Mouse (Mus musculus): ENCODE data around the gene Gm11541.
"Not testable (repeated sequence)": the region's sequence is repeated elsewhere in the genome, so short reads cannot be mapped to it uniquely, and the experiment has no call there.

The Gm11541 gene

DNA sequence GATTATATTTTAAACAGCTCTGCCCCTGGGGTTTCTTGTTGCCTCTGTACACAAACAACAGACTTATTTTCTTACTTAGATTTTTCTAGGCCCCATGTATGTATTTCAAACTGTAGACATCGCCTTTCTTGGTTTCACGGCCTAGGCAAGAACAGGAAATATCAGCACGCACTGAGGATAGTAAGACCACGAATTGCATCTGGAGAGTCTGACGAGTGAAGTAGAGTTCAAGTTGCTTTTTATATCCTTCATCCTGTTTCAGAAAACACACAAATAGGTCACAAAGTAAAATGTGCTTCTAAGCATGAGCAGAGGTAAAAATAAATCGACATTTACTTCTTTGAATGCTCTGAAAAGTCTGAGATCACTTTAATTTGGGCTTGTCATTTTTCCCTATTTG, 8.8 kb downstream of the Gm11541 start:
- DNase-seq: no peak

DNA sequence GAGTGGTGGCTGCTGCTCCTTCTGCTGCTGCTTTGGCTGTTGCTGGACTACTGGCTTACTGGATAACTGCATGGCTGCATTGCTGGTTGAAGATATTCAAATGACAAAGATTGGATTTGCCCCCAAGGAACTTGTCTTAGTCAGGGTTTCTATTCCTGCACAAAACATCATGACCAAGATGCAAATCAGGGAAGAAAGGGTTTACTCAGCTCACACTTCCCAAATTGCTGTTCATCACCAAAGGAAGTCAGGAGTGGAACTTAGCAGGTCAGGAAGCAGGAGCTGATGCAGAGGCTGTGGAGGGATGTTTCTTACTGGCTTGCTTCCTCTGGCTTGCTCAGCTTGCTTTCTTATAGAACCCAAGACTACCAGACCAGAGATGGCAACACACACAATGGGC, 11.8 kb downstream of the Gm11541 start:
- DNase-seq: not testable (repeated sequence)

DNA sequence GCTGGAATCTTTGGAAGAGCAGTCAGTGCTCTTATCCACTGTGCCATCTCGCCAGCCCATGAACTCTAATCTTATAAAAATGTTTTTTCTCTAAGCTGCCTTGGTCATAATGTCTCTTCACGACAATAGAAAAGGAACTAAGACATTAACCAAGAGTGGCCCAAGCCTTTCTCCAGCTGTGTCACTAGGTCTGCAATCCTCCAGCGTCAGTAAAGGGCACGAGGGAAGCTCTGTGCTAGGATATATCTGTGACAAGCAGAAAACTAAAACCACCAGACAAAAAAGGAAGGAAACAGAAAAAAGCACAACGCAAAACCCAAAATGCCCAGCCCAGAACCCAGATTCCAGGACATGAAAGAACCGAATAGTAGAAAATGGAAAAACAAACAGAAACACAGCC, 17.1 kb downstream of the Gm11541 start:
- DNase-seq: no peak

DNA sequence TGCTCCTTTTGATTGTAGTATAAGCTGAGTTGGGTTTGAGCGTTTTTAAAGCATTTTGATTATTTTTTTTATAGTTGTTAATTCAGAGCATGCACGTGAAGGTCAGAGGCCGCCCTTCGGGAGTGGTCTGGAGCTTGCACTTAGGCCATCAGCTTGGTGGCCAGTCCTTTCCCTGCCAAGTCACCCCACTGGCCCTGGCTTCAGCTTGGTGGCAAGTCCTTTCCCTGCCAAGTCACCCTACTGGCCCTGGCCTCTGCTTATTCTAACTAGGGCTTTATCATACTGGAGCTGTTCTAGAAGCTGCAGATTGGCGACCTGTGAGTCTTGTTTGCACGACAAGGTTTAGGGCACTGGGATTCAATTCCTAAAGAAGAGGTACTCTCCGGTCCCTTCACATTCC, 21.9 kb downstream of the Gm11541 start:
- no peak for DNase-seq

DNA sequence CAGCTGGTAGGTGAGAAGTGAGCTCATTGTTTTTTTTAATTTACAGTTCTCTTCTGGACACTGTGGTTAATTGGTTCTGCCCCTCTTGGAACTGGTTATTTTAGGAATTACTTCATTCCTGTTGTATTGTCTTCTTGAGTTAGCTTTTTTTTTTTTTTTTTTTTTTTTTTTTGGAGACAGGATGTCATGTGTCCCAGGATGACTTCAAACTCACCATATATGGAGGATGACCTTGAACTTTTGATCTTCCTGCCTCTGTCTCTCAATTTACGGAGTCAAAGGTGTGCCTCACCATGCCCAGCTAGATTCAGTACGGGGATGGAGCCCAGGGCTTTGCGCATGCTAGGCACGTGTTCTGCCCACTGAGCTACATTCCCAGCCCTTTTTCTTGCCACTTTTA, 22.7 kb downstream of the Gm11541 start:
- no peak for DNase-seq

DNA sequence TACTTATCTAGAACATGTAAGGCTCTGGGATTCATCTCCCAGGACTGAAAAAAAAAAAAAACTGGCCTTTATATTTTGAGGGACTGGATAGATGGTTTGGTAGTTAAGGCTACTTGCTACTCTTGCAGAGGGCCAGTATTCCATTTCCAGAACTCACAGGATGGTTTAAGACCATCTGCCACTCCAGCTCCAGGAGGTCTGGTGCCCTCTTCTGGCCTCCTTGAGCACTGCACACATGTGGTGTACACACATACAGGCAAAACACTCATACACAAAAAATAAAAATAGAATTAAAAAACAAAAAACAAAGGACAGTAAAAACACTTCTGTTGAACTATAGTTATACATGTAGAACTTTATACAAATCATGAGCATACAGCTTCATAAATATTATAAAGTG, 23.7 kb downstream of the Gm11541 start:
- DNase-seq: no peak

DNA sequence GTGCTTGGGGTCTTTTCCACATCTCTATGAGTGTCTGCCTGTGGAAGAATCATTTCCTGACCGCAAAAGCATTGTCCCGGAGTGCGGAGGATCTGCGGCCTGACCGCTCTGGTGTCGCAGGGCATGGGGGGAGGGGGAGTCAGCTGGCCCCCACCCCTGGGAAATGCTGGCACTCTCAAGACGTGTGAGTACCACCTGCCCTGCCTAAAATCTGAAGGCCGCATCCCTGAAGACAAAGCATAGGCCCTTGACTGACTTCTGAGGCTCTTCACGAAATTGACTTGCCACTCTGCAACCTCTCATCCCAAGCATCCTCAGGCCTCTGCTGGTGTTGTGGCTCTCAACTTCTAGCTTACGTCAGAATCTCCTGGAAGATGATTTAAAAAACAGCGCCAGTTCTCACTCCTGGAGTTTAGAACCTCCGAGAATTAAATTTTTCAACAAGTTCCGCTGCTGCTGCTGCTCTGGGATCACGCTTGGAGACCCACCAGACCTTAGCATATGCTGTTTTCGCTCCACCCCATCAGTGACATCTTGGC, 26.6 kb downstream of the Gm11541 start:
- DNase-seq: no peak

DNA sequence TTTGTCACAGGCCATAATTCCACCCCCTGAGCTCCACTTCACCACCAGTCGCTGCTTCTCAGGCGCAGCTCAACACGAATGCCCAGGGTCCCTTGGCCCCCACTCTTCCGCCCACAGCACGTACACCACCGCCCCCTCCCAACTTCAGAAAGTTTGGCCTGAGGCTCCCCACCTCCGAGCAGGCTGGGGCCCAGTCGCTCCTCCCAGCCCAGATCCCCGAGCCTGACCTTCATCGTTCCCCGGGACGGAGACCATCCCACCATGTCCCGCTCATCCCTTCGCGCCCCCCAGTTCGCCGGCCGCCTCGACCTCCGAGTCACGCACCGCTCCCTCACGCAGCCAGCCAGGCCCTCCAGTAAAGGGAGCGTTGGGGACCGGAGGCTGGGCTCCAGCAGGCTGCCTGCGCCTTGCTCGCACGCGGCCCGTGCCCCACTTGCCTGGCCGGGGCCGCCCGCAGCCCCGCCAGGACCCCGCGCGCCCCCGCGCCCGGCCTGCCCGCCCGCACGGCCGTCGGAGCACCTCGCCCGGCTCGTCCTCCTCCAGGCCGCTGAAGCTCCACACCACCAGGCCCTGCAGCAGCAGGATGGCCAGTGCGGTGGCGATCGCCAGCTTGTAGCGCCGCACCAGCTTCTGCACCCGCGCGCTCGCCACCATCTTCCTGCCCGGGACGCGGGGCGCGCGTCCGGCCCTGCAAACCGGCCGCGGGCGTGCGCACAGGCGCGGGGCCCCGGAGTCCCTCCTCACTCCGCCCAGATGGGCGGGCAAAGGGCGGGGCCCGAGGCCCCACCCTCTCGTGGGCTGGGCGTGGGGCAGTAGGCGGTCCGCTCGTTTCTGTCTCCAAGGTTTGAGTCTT, 27.3 kb downstream of the Gm11541 start, which contains the start of gene Xylt2:
Xylt2 (minus strand) TSS at position 762 of the 853 bp plus-strand sequence.
- DNase-seq: peak; percentile 98

DNA sequence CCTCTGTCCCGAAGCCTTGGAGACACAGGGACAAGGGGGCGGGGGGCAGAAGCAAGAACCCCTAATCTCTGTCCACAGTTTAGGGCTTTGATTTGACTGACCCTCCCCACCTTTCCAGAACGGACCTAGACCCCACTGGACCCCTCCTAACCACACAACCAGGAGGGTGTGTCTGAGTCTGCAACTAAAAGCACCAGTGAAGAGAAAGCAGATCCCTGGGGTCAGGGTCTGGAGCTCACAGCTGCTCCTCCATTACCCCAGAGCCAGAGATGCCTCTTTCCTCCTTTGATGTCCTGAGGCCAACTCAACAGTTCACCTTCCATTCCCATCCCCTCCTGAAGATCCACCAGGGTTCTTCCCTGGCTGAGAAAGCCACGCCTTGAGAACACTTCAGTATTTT, 28.0 kb downstream of the Gm11541 start:
- peak; percentile 16 for DNase-seq

DNA sequence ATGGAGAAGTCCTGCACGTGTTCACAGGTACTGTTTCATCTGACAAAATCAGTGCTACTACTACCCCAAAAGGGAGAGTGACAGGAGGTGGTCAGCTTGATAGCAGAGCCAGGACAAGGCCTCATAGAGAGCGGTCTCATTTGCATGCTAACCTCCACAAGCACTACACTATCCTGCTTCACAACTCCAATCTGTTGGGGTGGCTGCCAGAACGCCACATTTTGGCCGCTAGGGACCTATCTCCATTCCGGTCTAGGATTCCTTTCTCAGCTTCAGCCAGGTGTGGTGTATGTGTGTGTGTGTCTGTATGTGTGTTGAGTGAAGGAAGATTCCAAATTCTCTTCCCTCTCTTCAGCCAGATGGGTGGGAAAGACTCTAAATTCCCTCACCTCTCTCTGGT, 28.9 kb downstream of the Gm11541 start:
- no peak for DNase-seq

DNA sequence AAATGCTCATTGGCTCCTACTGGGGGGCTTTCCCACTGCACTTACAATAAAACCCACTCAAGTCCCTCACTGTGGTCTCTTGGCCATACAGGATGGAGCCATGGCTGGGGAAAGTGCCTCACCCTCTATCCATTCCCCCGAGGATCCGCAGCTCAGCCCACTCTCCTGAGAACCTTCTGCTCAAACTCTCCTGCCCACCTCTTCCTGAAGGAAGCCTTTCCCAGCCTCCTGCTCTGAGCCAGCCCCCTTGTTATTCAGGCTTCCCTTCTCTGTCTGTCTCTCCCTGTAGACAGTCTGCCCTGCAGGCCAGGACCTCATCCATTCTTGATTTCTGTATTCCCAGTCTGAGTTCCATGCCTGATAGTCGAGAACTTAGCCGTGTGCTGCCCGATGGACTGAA, 29.3 kb downstream of the Gm11541 start:
- DNase-seq: no peak

DNA sequence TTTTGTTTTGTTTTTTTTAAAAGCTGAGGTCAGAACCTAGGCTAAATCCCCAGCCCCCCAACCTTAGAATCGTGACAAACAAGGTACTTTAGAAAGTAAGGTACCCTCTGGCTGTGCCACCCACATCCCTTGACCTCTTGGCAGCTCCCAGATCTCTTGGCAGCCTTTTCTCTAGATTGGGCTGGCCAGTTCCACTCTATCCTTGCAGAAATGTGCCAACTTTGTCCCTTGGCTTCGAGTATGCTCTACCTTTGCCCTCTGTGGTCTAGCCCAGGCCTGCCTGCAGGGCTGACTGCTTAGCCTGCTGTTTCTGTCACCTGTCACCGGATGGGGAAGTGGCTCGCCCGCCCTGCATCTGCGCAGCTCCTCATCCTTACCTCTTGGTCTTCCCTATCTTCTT, 39.0 kb downstream of the Gm11541 start:
- DNase-seq: no peak

DNA sequence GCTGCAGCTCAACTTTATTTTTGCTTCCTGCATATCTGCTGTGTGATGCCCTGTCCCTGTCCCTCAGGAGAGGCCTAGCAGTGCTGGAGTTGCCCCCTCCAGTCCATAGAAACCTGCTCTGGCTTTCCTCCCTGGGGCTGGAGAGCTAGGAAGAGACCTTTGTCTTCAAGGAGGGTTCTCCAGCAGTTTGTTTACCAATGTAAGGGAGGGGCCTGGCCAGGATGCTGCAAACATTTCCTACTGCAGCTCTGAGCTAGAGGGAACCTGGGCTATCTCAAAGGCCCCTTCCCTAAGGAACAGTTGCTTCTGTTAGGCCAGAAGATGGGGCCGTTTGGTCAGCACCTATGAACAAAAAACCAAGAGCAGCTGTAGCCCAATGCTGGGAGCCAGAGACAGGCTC, 43.0 kb downstream of the Gm11541 start:
- DNase-seq: no peak

DNA sequence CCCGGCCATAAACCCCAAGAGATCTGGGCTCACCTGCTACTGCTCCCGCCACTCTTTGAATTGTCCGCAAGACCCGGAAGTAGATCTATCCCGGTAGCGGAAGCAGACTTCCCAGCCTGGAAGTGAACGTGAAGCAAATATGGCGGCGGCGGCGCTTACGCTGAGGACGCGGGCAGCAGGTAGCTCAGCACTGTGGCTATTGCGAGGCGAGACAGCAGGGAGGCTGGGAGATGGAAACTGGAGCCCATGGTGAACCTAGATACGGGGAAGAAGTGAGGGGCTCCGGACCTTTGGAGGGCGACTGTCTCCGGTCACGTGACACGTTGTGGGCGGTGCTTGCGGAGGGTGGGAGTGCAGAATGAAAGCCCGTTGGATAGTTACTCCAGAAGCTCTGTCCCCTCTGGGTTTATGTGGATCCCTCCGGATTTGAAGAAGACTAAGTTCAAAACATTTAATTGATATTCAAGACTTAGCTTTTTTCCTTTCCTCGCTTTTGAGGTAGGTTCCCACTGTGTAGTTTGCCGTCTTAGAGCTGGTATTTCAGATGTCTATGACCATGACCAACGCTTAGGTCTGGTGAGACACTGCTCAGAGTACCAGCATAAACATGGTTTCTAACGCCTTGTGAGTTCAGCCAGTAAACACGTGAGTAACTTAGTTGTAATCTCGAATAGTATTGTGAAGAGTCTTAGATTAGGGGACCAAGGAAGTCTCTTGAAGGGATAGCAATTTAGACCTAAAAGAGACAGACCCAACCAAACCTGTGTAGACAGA, 50.4 kb downstream of the Gm11541 start, which contains the start of the genes Mrpl27 and Eme1:
Mrpl27 (plus strand) TSS at position 105 of the 774 bp plus-strand sequence.
Eme1 (minus strand) TSS at position 302 of the 774 bp plus-strand sequence.
- DNase-seq: peak; percentile 90

DNA sequence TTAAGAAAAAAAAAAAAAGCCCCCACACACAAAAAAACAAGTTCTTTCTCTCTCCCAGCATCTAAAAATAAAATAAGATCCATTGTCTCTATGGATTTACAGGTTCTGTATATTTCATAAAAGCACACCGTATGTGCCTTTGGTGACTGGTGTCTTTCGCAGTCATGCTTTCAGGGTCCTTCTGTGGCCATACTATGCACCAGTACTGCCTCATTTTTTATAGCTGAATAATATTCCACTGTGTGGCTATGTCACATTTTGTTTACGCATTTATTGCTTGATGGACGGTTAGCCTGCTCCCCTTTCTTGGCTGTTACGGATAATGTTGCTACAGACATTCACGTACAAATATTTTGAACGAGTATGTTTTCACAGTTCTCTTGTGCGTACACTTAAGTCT, 51.3 kb downstream of the Gm11541 start:
- DNase-seq: no peak

DNA sequence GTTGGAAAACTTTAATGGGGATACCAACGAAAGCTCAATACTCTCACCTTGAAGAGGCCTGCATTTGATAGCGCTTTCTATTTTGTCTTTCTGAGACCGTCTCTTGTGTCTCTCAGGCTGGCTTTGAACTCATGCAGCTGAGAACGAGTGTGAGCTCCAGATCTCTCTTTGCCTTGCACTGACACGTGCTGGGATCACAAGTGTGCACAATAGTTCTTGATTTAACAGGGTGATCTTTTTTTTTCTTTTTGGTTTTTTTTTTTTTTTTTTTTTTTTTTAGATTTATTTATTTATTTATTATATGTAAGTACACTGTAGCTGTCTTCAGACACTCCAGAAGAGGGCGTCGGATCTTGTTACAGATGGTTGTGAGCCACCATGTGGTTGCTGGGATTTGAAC, 53.1 kb downstream of the Gm11541 start:
- DNase-seq: not testable (repeated sequence)

DNA sequence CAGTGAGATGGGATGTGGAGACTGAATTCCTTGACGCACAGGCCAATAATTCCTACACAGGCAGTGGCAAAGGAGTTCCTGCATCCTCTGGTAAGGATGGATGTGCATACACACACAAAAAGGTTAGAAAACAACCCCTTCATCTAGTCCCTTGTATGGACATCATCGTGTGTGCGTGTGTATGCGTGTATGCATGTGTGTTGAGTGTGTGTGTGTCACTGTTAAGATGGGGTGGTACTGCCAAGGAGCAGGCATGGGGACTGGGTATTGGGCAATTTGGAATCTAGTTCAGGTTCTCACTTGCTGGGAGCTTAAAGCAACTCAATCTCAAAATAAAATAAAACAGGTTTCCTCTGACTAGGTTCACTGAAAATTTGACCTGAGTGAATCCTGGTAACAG, 57.8 kb downstream of the Gm11541 start:
- no peak for DNase-seq

All from embryo, embryonic 11 days (tissue).